Mouse (Mus musculus) CH12.LX (cell line): ENCODE results near the gene Agmat. TPM values are rescaled to one million over a fixed set of nuclear protein-coding genes. Genes with fewer than 3 reads are reported as not detected.

ENCODE experiments used
- DNase-seq: peaks from one replicate; pipeline ENCODE4 v3.0.0-alpha.2; 2013; ENCODE audit errors: extremely low read depth
- H3K27ac ChIP-seq: 2 replicates; pipeline ENCODE4 v1.5.1; 2012; ENCODE audit warnings: low read depth, mild to moderate bottlenecking, control low read depth, moderate library complexity; ENCODE audit not compliant: insufficient read depth
- H3K27me3 ChIP-seq: replicated peaks from 2 replicates; pipeline ENCODE3; 2012; ENCODE audit warnings: inconsistent platforms
- H3K36me3 ChIP-seq, 2 experiments: replicated peaks in 1 of 2; 2 replicates each; pipeline versions ENCODE3 to v1.6.1; 2012; ENCODE audit warnings: inconsistent platforms in 1 of 2, low read length in 1 of 2, mild to moderate bottlenecking in 1 of 2, mixed read lengths in 1 of 2, moderate library complexity in 1 of 2; ENCODE audit not compliant: control insufficient read depth in 1 of 2, insufficient read depth in 1 of 2
- H3K4me1 ChIP-seq, 2 experiments: 2 replicates each; pipeline ENCODE4 v1.6.1; 2012; ENCODE audit warnings: inconsistent platforms in 1 of 2, moderate library complexity in 1 of 2; ENCODE audit not compliant: insufficient read depth in 2 of 2, control insufficient read depth in 1 of 2
- H3K4me2 ChIP-seq: 2 replicates; pipeline ENCODE4 v1.6.1; 2012; ENCODE audit warnings: low read depth, mild to moderate bottlenecking, control low read depth; ENCODE audit not compliant: poor library complexity, insufficient read depth, severe bottlenecking
- H3K4me3 ChIP-seq, 3 experiments: fragments of 150-350 bp in 1 of 3; sonication (generic) in 1 of 3; replicated peaks in 1 of 3; 2 replicates each; pipeline versions ENCODE3 to v1.5.1; 2011 to 2012; ENCODE audit warnings: low read depth in 2 of 3, low read length in 2 of 3, mild to moderate bottlenecking in 2 of 3, moderate library complexity in 2 of 3, control low read depth in 1 of 3, improper control_type of control experiment in 1 of 3, inconsistent platforms in 1 of 3, mixed read lengths in 1 of 3; ENCODE audit not compliant: poor library complexity in 1 of 3
- H3K79me2 ChIP-seq: replicated peaks from 2 replicates; pipeline ENCODE4 v1.6.1; 2012; ENCODE audit warnings: mild to moderate bottlenecking, moderate library complexity; ENCODE audit not compliant: control insufficient read depth, poor library complexity, insufficient read depth, severe bottlenecking; ENCODE audit errors: extremely low read depth
- H3K9ac ChIP-seq: 2 replicates; pipeline ENCODE4 v1.6.1; 2012; ENCODE audit warnings: low read depth, mild to moderate bottlenecking, control low read depth, moderate library complexity; ENCODE audit not compliant: insufficient read depth
- H3K9me3 ChIP-seq: replicated peaks from 2 replicates; pipeline ENCODE3; 2012; ENCODE audit warnings: low read length, inconsistent platforms, mixed read lengths
- CHD2 ChIP-seq: IDR thresholded peaks from 2 replicates; pipeline ENCODE4 v1.6.1; 2011; ENCODE audit warnings: low read length, improper control_type of control experiment
- CTCF ChIP-seq, 2 experiments: IDR thresholded peaks in 1 of 2; conservative IDR thresholded peaks in 1 of 2; 2 replicates each; pipeline ENCODE4 v1.5.1; 2011 to 2012; ENCODE audit warnings: low read depth in 2 of 2, low read length in 2 of 2, improper control_type of control experiment in 1 of 2, inconsistent platforms in 1 of 2, mild to moderate bottlenecking in 1 of 2, moderate library complexity in 1 of 2
- GABPA ChIP-seq: IDR thresholded peaks from 2 replicates; pipeline ENCODE4 v1.6.1; 2012; ENCODE audit warnings: low read depth, low read length, improper control_type of control experiment, inconsistent platforms; ENCODE audit not compliant: insufficient replicate concordance
- IRF4 ChIP-seq: IDR thresholded peaks from 2 replicates; pipeline ENCODE4 v1.6.1; 2014; ENCODE audit warnings: low read depth, mild to moderate bottlenecking, inconsistent platforms, low read length, improper control_type of control experiment
- JUND ChIP-seq: conservative IDR thresholded peaks from 2 replicates; pipeline ENCODE4 v1.6.1; 2011; ENCODE audit warnings: low read depth, low read length, improper control_type of control experiment
- KAT2A ChIP-seq: IDR thresholded peaks from 2 replicates; pipeline ENCODE4 v1.6.1; 2012; ENCODE audit warnings: low read length, improper control_type of control experiment, inconsistent platforms; ENCODE audit not compliant: insufficient replicate concordance
- MAFK ChIP-seq: IDR thresholded peaks from 2 replicates; pipeline ENCODE4 v1.6.1; 2011; ENCODE audit warnings: low read length, improper control_type of control experiment; ENCODE audit not compliant: insufficient replicate concordance
- MAX ChIP-seq: IDR thresholded peaks from 2 replicates; pipeline ENCODE4 v1.6.1; 2011; ENCODE audit warnings: low read length, improper control_type of control experiment
- MAZ ChIP-seq: IDR thresholded peaks from 2 replicates; pipeline ENCODE4 v1.6.1; 2012; ENCODE audit warnings: low read depth, mild to moderate bottlenecking, inconsistent platforms, low read length, improper control_type of control experiment, moderate library complexity
- MXI1 ChIP-seq: IDR thresholded peaks from 2 replicates; pipeline ENCODE4 v1.6.1; 2011; ENCODE audit warnings: mild to moderate bottlenecking, low read depth, low read length, improper control_type of control experiment
- NELFE ChIP-seq: IDR thresholded peaks from 2 replicates; pipeline ENCODE4 v1.6.1; 2011; ENCODE audit warnings: low read depth, low read length, improper control_type of control experiment
- PAX5 ChIP-seq: IDR thresholded peaks from 2 replicates; pipeline ENCODE4 v1.6.1; 2012; ENCODE audit warnings: low read length, inconsistent platforms, mixed read lengths
- POLR2A ChIP-seq: IDR thresholded peaks from 2 replicates; pipeline ENCODE4 v1.6.1; 2011; ENCODE audit warnings: low read depth, mild to moderate bottlenecking, improper control_type of control experiment, low read length
- POLR2AphosphoS2 ChIP-seq: IDR thresholded peaks from 2 replicates; pipeline ENCODE4 v1.6.1; 2011; ENCODE audit warnings: low read depth, low read length, improper control_type of control experiment
- SIN3A ChIP-seq: IDR thresholded peaks from 2 replicates; pipeline ENCODE4 v1.6.1; 2012; ENCODE audit warnings: low read length, improper control_type of control experiment, inconsistent platforms
- SMC3 ChIP-seq: IDR thresholded peaks from 2 replicates; pipeline ENCODE4 v1.6.1; 2011; ENCODE audit warnings: low read depth, low read length, improper control_type of control experiment
- TBP ChIP-seq: conservative IDR thresholded peaks from 2 replicates; pipeline ENCODE4 v1.6.1; 2011; ENCODE audit warnings: low read depth, low read length, improper control_type of control experiment
- UBTF ChIP-seq: IDR thresholded peaks from 2 replicates; pipeline ENCODE4 v1.6.1; 2012; ENCODE audit warnings: low read depth, mild to moderate bottlenecking, inconsistent platforms, low read length, improper control_type of control experiment, moderate library complexity
- USF1 ChIP-seq: IDR thresholded peaks from 2 replicates; pipeline ENCODE4 v1.6.1; 2014; ENCODE audit warnings: low read depth, mild to moderate bottlenecking, inconsistent platforms, low read length, improper control_type of control experiment
- ZNF384 ChIP-seq: IDR thresholded peaks from 2 replicates; pipeline ENCODE4 v1.6.1; 2012; ENCODE audit warnings: low read depth, low read length, improper control_type of control experiment, inconsistent platforms
- dilution Hi-C: fragments of 300-500 bp; cut with MboI; formaldehyde crosslinking; loops from 2 replicates; pipeline ENCODE4 v1.14.3; 2020; ENCODE audit warnings: low sequenced_read_pairs; ENCODE audit not compliant: extremely low pct_unique_long_range_greater_than_20kb, extremely low pct_ligation_motif_present
- in situ Hi-C: fragments of 300-500 bp; cut with MboI; formaldehyde crosslinking; loops from 3 replicates; pipeline ENCODE4 v1.14.3; 2019; ENCODE audit warnings: low sequenced_read_pairs, low pct_ligation_motif_present, low pct_unique_long_range_greater_than_20kb, mixed read lengths
- polyA plus RNA-seq: library from polyadenylated mRNA; unstranded; fragments of >175 nt; gene quantifications from 2 replicates; pipeline ENCODE4 v1.2.1, GENCODE M21; 2012; ENCODE audit warnings: low read depth; ENCODE audit not compliant: insufficient read length
- total RNA-seq, 2 experiments: library from RNA; depleted of rRNA; stranded (reverse); fragments of 300-350 nt in 1 of 2; fragments of >200 nt in 1 of 2; gene quantifications; 2 replicates each; pipeline ENCODE4 v1.2.3; 2012 to 2014

Agmat gene
- total and polyA plus RNA-seq, 3 experiments, result not detected

GRCm38 (mm10) chr4:141725277-141725676 is 21.2 kb upstream of the Agmat start:
- H3K4me1 ChIP-seq, result peaks cover 0 to 29% of the 10 kb centered on the region in 2 experiments; a peak in 2 of 4 replicates
- H3K9ac ChIP-seq, result no peak overlapping the region
- no peak overlapping the region for H3K4me2 ChIP-seq
- H3K9me3 ChIP-seq, result peaks cover 7% of the 10 kb centered on the region
- H3K27me3 ChIP-seq, result peaks cover 9% of the 10 kb centered on the region
- no peak overlapping the region for H3K27ac ChIP-seq
- no peak for TF ChIP-seq MXI1
- dilution Hi-C loops (no loop called here), in situ Hi-C loops (no loop called here)
- H3K36me3 ChIP-seq, result peaks cover 2 to 10% of the 10 kb centered on the region in 2 experiments
- H3K79me2 ChIP-seq, result peaks cover 27% of the 10 kb centered on the region
- no peak for DNase-seq
- H3K4me3 ChIP-seq, result no peak overlapping the region

- no peak overlapping the region for H3K27ac ChIP-seq
- H3K27me3 ChIP-seq, result peaks cover 9% of the 10 kb centered on the region
- DNase-seq, result no peak
- no peak overlapping the region for H3K4me3 ChIP-seq
- dilution Hi-C loops, result no loop called here
- H3K36me3 ChIP-seq, result peaks cover 0 to 5% of the 10 kb centered on the region in 2 experiments
- H3K79me2 ChIP-seq, result peaks cover 22% of the 10 kb centered on the region
- H3K4me1 ChIP-seq, result peaks cover 0 to 24% of the 10 kb centered on the region in 2 experiments; a peak in 2 of 4 replicates
- H3K4me2 ChIP-seq, result no peak overlapping the region
- peaks cover 2% of the 10 kb centered on the region for H3K9me3 ChIP-seq
- TF ChIP-seq SIN3A (no peak), TBP (no peak), USF1 (no peak), MAZ (no peak), KAT2A (no peak), UBTF (no peak), JUND (no peak), PAX5 (no peak), CTCF (conservative IDR thresholded peaks at IDR 0.05 in 1 of 2, IDR thresholded peaks at IDR 0.05 in 1 of 2; ENCODE audit: low read depth in 2 of 2, low read length in 2 of 2) (no peak), IRF4 (no peak), SMC3 (no peak), MAX (no peak)
- H3K9ac ChIP-seq, result no peak overlapping the region
- in situ Hi-C loops, result no loop called here
Observed at GRCm38 (mm10) chr4:141725738-141726137, 20.7 kb upstream of the Agmat start.

DNA sequence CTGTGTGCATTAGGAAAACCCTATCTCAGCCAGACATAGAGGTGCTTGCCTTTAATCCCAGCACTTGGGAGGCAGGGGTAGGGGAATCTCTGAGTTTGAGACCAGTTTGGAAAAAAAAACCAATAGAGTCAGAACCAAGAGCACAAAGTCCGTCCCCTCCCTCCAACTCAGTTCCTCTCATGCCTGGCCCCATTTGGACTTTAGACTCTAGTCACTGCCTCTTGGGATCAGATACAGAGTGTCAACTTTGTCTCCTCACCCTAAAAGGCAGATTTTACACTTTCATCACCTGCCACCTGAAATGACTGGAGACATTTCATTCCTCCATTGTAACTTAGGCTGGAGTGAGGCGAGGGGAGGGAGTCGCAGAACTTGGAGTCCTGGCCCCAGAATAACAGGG is 17.2 kb upstream of the Agmat start:
- H3K36me3 ChIP-seq, result no peaks in the 10 kb centered on the region
- H3K4me2 ChIP-seq, result no peak overlapping the region
- H3K79me2 ChIP-seq, result no peaks in the 10 kb centered on the region
- in situ Hi-C loops, result no loop called here
- H3K4me1 ChIP-seq, result peaks cover 0 to 8% of the 10 kb centered on the region in 2 experiments; a peak in 2 of 4 replicates
- dilution Hi-C loops, result no loop called here
- no peak overlapping the region for H3K27ac ChIP-seq
- H3K9ac ChIP-seq, result no peak overlapping the region
- peaks cover 9% of the 10 kb centered on the region for H3K27me3 ChIP-seq
- H3K9me3 ChIP-seq, result no peaks in the 10 kb centered on the region
- DNase-seq, result no peak
- TF ChIP-seq SIN3A, result no peak
- no peak for TF ChIP-seq POLR2A
- TF ChIP-seq ZNF384, result no peak
- TF ChIP-seq GABPA, result no peak
- TF ChIP-seq UBTF, result no peak
- TF ChIP-seq MAZ, result no peak
- no peak for TF ChIP-seq NELFE
- TF ChIP-seq CHD2, result no peak
- TF ChIP-seq PAX5, result no peak
- TF ChIP-seq POLR2AphosphoS2, result no peak
- no peak for TF ChIP-seq IRF4
- TF ChIP-seq SMC3, result no peak
- no peak for TF ChIP-seq MAFK
- no peak for TF ChIP-seq MAX
- no peak overlapping the region for H3K4me3 ChIP-seq
